ENCODE assay signal across 8 mouse cellular contexts in genomic region chr5:128808547-128809182, GRCm38 (mm10).
DNase-seq lines count a peak whose midpoint lies in the region; ATAC-seq and TF ChIP-seq lines count a peak whose summit lies in the region.

No protein-coding gene starts in this region.

- no peaks in the 10 kb centered on the region for H3K4me1 ChIP-seq in lung, postnatal 0 days (ENCODE audit: insufficient read depth, low read depth, low read length)
- H3K4me1 ChIP-seq in liver, postnatal 0 days (ENCODE audit: insufficient read depth), result no peaks in the 10 kb centered on the region

- TF ChIP-seq POLR2A in brain, embryonic 14.5 days (IDR thresholded peaks at IDR 0.05; ENCODE audit: borderline replicate concordance, extremely low read depth, insufficient read depth, insufficient read length, poor library complexity, severe bottlenecking), result no peak

- no peaks in the 10 kb centered on the region for H3K36me3 ChIP-seq in lung, postnatal 0 days (ENCODE audit: insufficient read depth, low read length)
- no peaks in the 10 kb centered on the region for H3K36me3 ChIP-seq in liver, postnatal 0 days (replicated peaks; ENCODE audit: insufficient read depth, low read length)

- H3K4me3 ChIP-seq in lung, postnatal 0 days (ENCODE audit: low read depth, low read length), result no peak overlapping the region
- H3K4me3 ChIP-seq in liver, postnatal 0 days (ENCODE audit: low read depth, low read length), result no peak overlapping the region

- TF ChIP-seq CTCF in lung, postnatal 0 days (IDR thresholded peaks at IDR 0.05), result peak; percentile 19; the same call in 1 of the 2 replicates
- TF ChIP-seq CTCF in brain, embryonic 14.5 days (IDR thresholded peaks at IDR 0.05; ENCODE audit: borderline replicate concordance, extremely low read depth, insufficient read depth, insufficient read length), result peak; percentile 54
- peak; percentile 25; the same call in 1 of the 2 replicates for TF ChIP-seq CTCF in liver, postnatal 0 days (IDR thresholded peaks at IDR 0.05; ENCODE audit: low read depth)

- ATAC-seq in cerebellum, adult (ENCODE audit: insufficient number of reproducible peaks, low FRiP score, low TSS enrichment), result no peak
- no peak for ATAC-seq in lung, postnatal 0 days
- no peak for ATAC-seq in liver, postnatal 0 days

- H3K27ac ChIP-seq in lung, postnatal 0 days (ENCODE audit: low read length), result no peak overlapping the region
- H3K27ac ChIP-seq in liver, postnatal 0 days (ENCODE audit: low read depth), result no peak overlapping the region

- H3K4me2 ChIP-seq in lung, postnatal 0 days (replicated peaks; ENCODE audit: low read depth, low read length), result no peak overlapping the region
- no peak overlapping the region for H3K4me2 ChIP-seq in liver, postnatal 0 days (ENCODE audit: low read depth, low read length)

- H3K9ac ChIP-seq in lung, postnatal 0 days (replicated peaks; ENCODE audit: low read depth), result no peak overlapping the region
- no peak overlapping the region for H3K9ac ChIP-seq in liver, postnatal 0 days (replicated peaks)

- TF ChIP-seq EP300 in lung, postnatal 0 days (IDR thresholded peaks at IDR 0.05), result no peak
- TF ChIP-seq EP300 in liver, postnatal 0 days (IDR thresholded peaks at IDR 0.05; ENCODE audit: low read depth), result no peak

- DNase-seq in cerebellum, postnatal 10 days, result peak; percentile 60 to 63
- DNase-seq in lung, postnatal 0 days (ENCODE audit: low spot score), result no peak
- DNase-seq in lung, postnatal 4 days, result no peak
- peak; percentile 50 for DNase-seq in brain, embryonic 14.5 days (ENCODE audit: low read depth)
- peak; percentile 23 for DNase-seq in liver, postnatal 0 days
- DNase-seq in gastrocnemius, postnatal 10 days, result no peak
- no peak for DNase-seq in spleen, postnatal 4 days (ENCODE audit: low spot score in 2 of 2)

- H3K9me3 ChIP-seq in lung, postnatal 0 days (ENCODE audit: low read length), result no peaks in the 10 kb centered on the region
- no peaks in the 10 kb centered on the region for H3K9me3 ChIP-seq in liver, postnatal 0 days (ENCODE audit: low read length)

- no peaks in the 10 kb centered on the region for H3K27me3 ChIP-seq in lung, postnatal 0 days (replicated peaks; ENCODE audit: insufficient read depth, low read length)
- H3K27me3 ChIP-seq in liver, postnatal 0 days (ENCODE audit: insufficient read depth, low read length), result no peaks in the 10 kb centered on the region

- WGBS in lung, postnatal 0 days, result 58% methylated on average over 9 of the region's 9 CpGs
- WGBS in liver, postnatal 0 days (ENCODE audit: insufficient replicate concordance), result 52% methylated on average over 9 of the region's 9 CpGs

Comparison
In these comparisons a context has a peak if more than half of its experiments do, and no peak if none do; other contexts are left out.
1. DNase-seq: peak in cerebellum, postnatal 10 days (2 of 2), brain, embryonic 14.5 days (single experiment) and liver, postnatal 0 days (single experiment); none in lung, postnatal 0 days (single experiment), lung, postnatal 4 days (0 of 2), gastrocnemius, postnatal 10 days (single experiment) and spleen, postnatal 4 days (0 of 2).
2. Peak in every context shown above with its lines, with median percentiles within 50 percentile points of each other: CTCF ChIP-seq.